Mouse (Mus musculus): Measurements from ENCODE around the gene Pacs1. TPM values are rescaled to one million over a fixed set of nuclear protein-coding genes. Genes with fewer than 3 reads are reported as not detected.
"Not testable (repeated sequence)": the region's sequence is repeated elsewhere in the genome, so short reads cannot be mapped to it uniquely, and the experiment has no call there.

The Pacs1 gene
- polyA plus RNA-seq, 2 experiments = 8.2 to 8.3 TPM

DNA sequence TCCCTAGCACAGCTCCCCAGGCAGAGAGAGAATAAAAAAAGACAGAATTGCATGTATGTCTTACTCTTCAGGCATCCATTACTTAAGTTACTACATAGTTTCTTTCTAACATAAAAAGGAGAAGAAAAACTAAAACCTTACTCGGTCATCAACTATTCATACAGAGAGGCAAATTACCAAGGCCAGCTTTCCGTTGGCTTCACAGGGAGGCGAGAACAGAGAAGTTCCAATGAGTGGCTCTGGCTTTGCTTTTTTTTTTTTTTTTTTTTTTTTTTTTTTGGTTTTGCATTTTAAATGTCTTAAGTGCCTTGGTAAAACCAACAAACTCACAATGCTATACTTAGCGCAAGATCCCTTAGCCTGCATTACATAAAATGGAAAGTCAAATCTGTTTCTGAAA, 40.2 kb downstream of the Pacs1 start:
- H3K36me3 ChIP-seq (replicated peaks; ENCODE audit: control insufficient read depth, insufficient read depth, low read depth) = no peaks in the 10 kb centered on the region
- WGBS (ENCODE audit: insufficient replicate concordance) = 85% methylated on average over 4 of the region's 4 CpGs
- no peak overlapping the region for H3K27ac ChIP-seq
- no peak for DNase-seq (ENCODE audit: low read depth in 3 of 3, low spot score in 3 of 3)
- no peaks in the 10 kb centered on the region for H3K4me1 ChIP-seq (replicated peaks; ENCODE audit: control insufficient read depth in 2 of 2, insufficient read depth in 2 of 2, low read length in 1 of 2)
- TF ChIP-seq EP300 (IDR thresholded peaks at IDR 0.05; ENCODE audit: low read depth) (no peak), CTCF (IDR thresholded peaks at IDR 0.05; ENCODE audit: low read depth) (no peak)
- H3K9me3 ChIP-seq (ENCODE audit: control insufficient read depth, low read length) = no peaks in the 10 kb centered on the region
- no peaks in the 10 kb centered on the region for H3K27me3 ChIP-seq (ENCODE audit: control insufficient read depth, insufficient read depth, low read length)
- no peak overlapping the region for H3K4me2 ChIP-seq (ENCODE audit: low read depth)
- no peak overlapping the region for H3K4me3 ChIP-seq (ENCODE audit: insufficient read depth in 1 of 2, low read depth in 2 of 2, low read length in 2 of 2)
- no peak for ATAC-seq (ENCODE audit: insufficient read depth)
- H3K9ac ChIP-seq (replicated peaks) = no peak overlapping the region

DNA sequence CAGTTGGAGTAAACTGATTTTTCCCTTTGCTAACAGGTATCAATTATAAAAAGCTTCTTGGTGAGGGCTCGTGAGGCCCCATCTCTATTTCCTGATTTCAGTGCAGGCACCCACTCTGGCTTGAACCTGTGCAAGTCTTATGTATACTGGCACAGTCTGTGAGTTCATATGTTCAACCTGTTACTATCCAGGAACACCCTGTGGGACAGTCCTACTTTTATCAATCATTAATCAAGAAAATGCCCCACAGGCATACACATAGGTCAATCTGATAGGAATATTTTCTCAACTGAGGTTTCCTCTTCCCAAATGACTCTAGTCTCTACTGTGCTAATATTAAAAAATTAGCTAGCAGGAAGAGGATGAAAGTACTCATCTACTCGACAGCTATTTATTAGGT, 42.8 kb downstream of the Pacs1 start:
- DNase-seq (ENCODE audit: low read depth in 3 of 3, low spot score in 3 of 3) (no peak), ATAC-seq (ENCODE audit: insufficient read depth) (no peak)
- no peak overlapping the region for H3K27ac ChIP-seq
- TF ChIP-seq CTCF (IDR thresholded peaks at IDR 0.05; ENCODE audit: low read depth) (no peak), EP300 (IDR thresholded peaks at IDR 0.05; ENCODE audit: low read depth) (no peak)
- no peaks in the 10 kb centered on the region for H3K4me1 ChIP-seq (replicated peaks; ENCODE audit: control insufficient read depth in 2 of 2, insufficient read depth in 2 of 2, low read length in 1 of 2)
- no peaks in the 10 kb centered on the region for H3K9me3 ChIP-seq (ENCODE audit: control insufficient read depth, low read length)
- H3K4me3 ChIP-seq (ENCODE audit: insufficient read depth in 1 of 2, low read depth in 2 of 2, low read length in 2 of 2) = no peak overlapping the region
- 56% methylated on average over 2 of the region's 2 CpGs for WGBS (ENCODE audit: insufficient replicate concordance)
- no peaks in the 10 kb centered on the region for H3K36me3 ChIP-seq (replicated peaks; ENCODE audit: control insufficient read depth, insufficient read depth, low read depth)
- H3K9ac ChIP-seq (replicated peaks) = no peak overlapping the region
- no peaks in the 10 kb centered on the region for H3K27me3 ChIP-seq (ENCODE audit: control insufficient read depth, insufficient read depth, low read length)
- no peak overlapping the region for H3K4me2 ChIP-seq (ENCODE audit: low read depth)

DNA sequence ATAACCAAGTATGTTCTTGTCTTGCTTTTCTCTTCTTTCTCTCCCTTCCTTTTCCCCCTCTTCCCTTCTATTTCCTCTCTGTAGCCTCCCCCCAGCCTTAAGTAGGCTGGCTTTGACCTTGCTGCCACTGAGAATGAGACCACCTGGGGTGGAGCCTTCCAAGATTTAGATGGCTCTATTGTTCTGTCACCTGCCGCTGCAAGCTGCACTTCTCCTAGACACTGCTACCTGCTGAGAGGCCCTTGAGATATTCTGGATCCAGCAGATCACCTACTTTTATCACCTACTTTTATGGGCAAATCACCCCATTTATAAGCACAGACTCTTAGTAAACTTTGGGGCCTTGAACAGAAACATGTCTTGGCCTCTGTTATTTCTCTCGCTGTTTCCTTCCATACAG, 48.3 kb downstream of the Pacs1 start:
- Histone ChIP-seq H3K4me3 (ENCODE audit: insufficient read depth in 1 of 2, low read depth in 2 of 2, low read length in 2 of 2) (no peak overlapping the region), H3K27me3 (ENCODE audit: control insufficient read depth, insufficient read depth, low read length) (no peaks in the 10 kb centered on the region), H3K36me3 (replicated peaks; ENCODE audit: control insufficient read depth, insufficient read depth, low read depth) (no peaks in the 10 kb centered on the region), H3K9me3 (ENCODE audit: control insufficient read depth, low read length) (no peaks in the 10 kb centered on the region), H3K27ac (no peak overlapping the region), H3K4me1 (replicated peaks; ENCODE audit: control insufficient read depth in 2 of 2, insufficient read depth in 2 of 2, low read length in 1 of 2) (no peaks in the 10 kb centered on the region), H3K9ac (replicated peaks) (no peak overlapping the region), H3K4me2 (ENCODE audit: low read depth) (no peak overlapping the region)
- no peak for ATAC-seq (ENCODE audit: insufficient read depth)
- no peak for DNase-seq (ENCODE audit: low read depth in 3 of 3, low spot score in 3 of 3)
- TF ChIP-seq EP300 (IDR thresholded peaks at IDR 0.05; ENCODE audit: low read depth) (no peak), CTCF (IDR thresholded peaks at IDR 0.05; ENCODE audit: low read depth) (no peak)
- WGBS (ENCODE audit: insufficient replicate concordance) = 77% methylated on average over 2 of the region's 2 CpGs

DNA sequence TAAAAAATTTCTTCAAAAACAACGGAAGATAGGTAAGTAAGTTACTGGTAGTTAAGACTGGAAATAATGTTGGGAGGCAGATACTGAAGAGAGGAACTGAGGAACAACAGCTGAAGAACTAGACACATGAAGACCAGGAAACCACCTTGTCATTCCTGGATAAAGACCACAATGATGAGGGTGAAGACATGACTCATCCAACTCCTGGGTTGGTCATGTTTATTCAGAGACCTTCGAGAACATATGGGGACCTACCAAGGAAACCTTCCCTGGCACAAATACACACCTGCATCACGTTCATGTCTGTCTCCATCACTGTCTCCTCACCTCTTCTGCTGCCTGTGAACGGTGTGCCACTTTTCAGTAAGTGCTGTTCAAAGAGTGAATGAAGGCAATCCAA, 48.8 kb downstream of the Pacs1 start:
- H3K4me3 ChIP-seq (ENCODE audit: insufficient read depth in 1 of 2, low read depth in 2 of 2, low read length in 2 of 2) = no peak overlapping the region
- H3K27me3 ChIP-seq (ENCODE audit: control insufficient read depth, insufficient read depth, low read length) = no peaks in the 10 kb centered on the region
- no peak overlapping the region for H3K27ac ChIP-seq
- WGBS (ENCODE audit: insufficient replicate concordance) = 62% methylated on average over 4 of the region's 4 CpGs
- no peak for ATAC-seq (ENCODE audit: insufficient read depth)
- no peak overlapping the region for H3K9ac ChIP-seq (replicated peaks)
- no peak overlapping the region for H3K4me2 ChIP-seq (ENCODE audit: low read depth)
- DNase-seq (ENCODE audit: low read depth in 3 of 3, low spot score in 3 of 3) = no peak
- TF ChIP-seq CTCF (IDR thresholded peaks at IDR 0.05; ENCODE audit: low read depth) (no peak), EP300 (IDR thresholded peaks at IDR 0.05; ENCODE audit: low read depth) (no peak)
- H3K36me3 ChIP-seq (replicated peaks; ENCODE audit: control insufficient read depth, insufficient read depth, low read depth) = no peaks in the 10 kb centered on the region
- H3K9me3 ChIP-seq (ENCODE audit: control insufficient read depth, low read length) = no peaks in the 10 kb centered on the region
- H3K4me1 ChIP-seq (replicated peaks; ENCODE audit: control insufficient read depth in 2 of 2, insufficient read depth in 2 of 2, low read length in 1 of 2) = no peaks in the 10 kb centered on the region

DNA sequence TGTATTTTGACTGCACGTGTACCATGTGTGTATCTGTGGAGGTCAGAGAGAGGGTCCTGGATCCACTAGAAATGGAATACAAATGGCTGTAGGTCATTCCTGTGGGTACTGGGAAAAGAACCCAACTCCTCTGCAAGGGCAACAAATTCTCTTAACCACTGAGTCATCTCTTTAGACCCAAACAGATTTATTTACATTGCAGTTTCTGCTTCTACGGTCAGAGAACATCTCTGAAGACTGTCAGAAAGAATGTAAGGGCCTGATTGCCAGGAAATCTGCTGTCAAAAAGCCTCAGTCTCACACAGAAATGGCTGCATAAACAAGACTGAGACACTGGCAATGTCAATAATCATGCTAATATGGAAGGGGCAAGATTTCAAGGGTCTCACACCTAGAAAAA, 51.0 kb downstream of the Pacs1 start:
- no peak overlapping the region for H3K4me3 ChIP-seq (ENCODE audit: insufficient read depth in 1 of 2, low read depth in 2 of 2, low read length in 2 of 2)
- H3K9me3 ChIP-seq (ENCODE audit: control insufficient read depth, low read length) = no peaks in the 10 kb centered on the region
- H3K27ac ChIP-seq = no peak overlapping the region
- DNase-seq (ENCODE audit: low read depth in 3 of 3, low spot score in 3 of 3) (no peak), ATAC-seq (ENCODE audit: insufficient read depth) (no peak)
- no peak overlapping the region for H3K9ac ChIP-seq (replicated peaks)
- no peaks in the 10 kb centered on the region for H3K4me1 ChIP-seq (replicated peaks; ENCODE audit: control insufficient read depth in 2 of 2, insufficient read depth in 2 of 2, low read length in 1 of 2)
- TF ChIP-seq CTCF (IDR thresholded peaks at IDR 0.05; ENCODE audit: low read depth) = no peak
- H3K36me3 ChIP-seq (replicated peaks; ENCODE audit: control insufficient read depth, insufficient read depth, low read depth) = no peaks in the 10 kb centered on the region
- H3K27me3 ChIP-seq (ENCODE audit: control insufficient read depth, insufficient read depth, low read length) = no peaks in the 10 kb centered on the region
- no peak overlapping the region for H3K4me2 ChIP-seq (ENCODE audit: low read depth)
- 56% methylated on average over 2 of the region's 2 CpGs for WGBS (ENCODE audit: insufficient replicate concordance)

DNA sequence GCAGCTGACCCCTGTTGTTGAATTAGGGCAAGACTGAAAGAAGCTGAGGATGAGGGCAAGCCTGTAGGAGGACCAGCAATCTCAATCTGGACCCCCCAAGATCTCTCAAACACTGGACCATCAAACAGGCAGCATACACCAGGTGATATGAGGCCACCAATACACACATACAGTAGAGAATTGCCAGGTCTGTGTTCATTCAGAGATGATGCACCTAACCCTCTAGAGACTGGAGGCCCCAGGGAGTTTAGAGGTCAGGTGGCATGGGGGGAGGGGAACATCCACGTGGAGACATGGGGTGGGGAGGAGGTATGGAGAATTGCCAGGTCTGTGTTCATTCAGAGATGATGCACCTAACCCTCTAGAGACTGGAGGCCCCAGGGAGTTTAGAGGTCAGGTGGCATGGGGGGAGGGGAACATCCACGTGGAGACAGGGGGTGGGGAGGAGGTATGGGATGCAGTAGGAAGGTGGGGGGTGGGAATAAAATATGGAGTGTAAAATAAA, 51.6 kb downstream of the Pacs1 start:
- WGBS (ENCODE audit: insufficient replicate concordance) = 21% methylated on average over 2 of the region's 2 CpGs
- ATAC-seq (ENCODE audit: insufficient read depth); H3K27me3 ChIP-seq (ENCODE audit: control insufficient read depth, insufficient read depth, low read length); H3K9me3 ChIP-seq (ENCODE audit: control insufficient read depth, low read length); H3K27ac ChIP-seq; H3K9ac ChIP-seq (replicated peaks); H3K4me2 ChIP-seq (ENCODE audit: low read depth); H3K4me1 ChIP-seq (replicated peaks; ENCODE audit: control insufficient read depth in 2 of 2, insufficient read depth in 2 of 2, low read length in 1 of 2); H3K4me3 ChIP-seq (ENCODE audit: insufficient read depth in 1 of 2, low read depth in 2 of 2, low read length in 2 of 2); DNase-seq (ENCODE audit: low read depth in 3 of 3, low spot score in 3 of 3); H3K36me3 ChIP-seq (replicated peaks; ENCODE audit: control insufficient read depth, insufficient read depth, low read depth): not testable (repeated sequence)

Data from liver, embryonic 14.5 days (tissue).